Mouse (Mus musculus) heart, postnatal 0 days (tissue): Measurements from ENCODE around the gene Scml4.

ENCODE experiments used
- CTCF ChIP-seq: IDR thresholded peaks from 2 replicates; pipeline ENCODE4 v1.5.1; 2016; ENCODE audit warnings: antibody characterized with exemption, control low read depth, low read depth
- EP300 ChIP-seq: IDR thresholded peaks from 2 replicates; pipeline ENCODE4 v1.6.1; 2016; ENCODE audit warnings: antibody characterized with exemption, low read depth

DNA sequence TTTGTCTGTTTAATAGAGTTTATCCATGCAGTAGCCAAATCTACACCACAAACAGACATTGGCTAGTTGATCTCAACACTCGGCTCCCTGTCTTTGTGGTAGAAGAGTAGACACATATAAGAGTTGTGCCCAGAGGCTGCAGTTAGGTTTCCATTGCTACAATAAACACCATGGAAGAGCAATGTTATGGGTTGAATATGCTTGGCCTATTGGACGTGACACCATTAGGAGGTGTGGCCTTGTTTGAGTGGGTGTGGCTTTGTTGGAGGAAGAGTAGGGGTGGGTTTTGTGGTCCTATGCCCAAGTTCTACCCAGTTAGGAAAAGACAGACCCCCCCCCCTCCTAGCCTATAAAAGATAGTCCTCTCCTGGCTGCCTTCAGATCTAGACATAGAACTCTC is 102.9 kb downstream of the Scml4 start:
- TF ChIP-seq CTCF (no peak), EP300 (no peak)
